Mouse (Mus musculus) midbrain, embryonic 14.5 days (tissue): ENCODE results near the gene Medag. TPM values are rescaled to one million over a fixed set of nuclear protein-coding genes. Genes with fewer than 3 reads are reported as not detected.

ENCODE experiments used
- ATAC-seq: fragments of 200-750 bp; cut with Nextera tagmentation; 2 replicates; pipeline ENCODE4 v1.8.0; 2017; ENCODE audit warnings: moderate number of reproducible peaks, moderate library complexity; ENCODE audit not compliant: low FRiP score, low TSS enrichment
- DNase-seq: peaks from one replicate; pipeline ENCODE4 v3.0.0-alpha.2; 2015
- H3K27ac ChIP-seq: fragments of 300-500 bp; sonication (generic); replicated peaks from 2 replicates; pipeline ENCODE4 v1.5.1; 2014; ENCODE audit warnings: mild to moderate bottlenecking, low read depth, low read length, moderate library complexity
- H3K27me3 ChIP-seq: fragments of 300-500 bp; sonication (generic); 2 replicates; pipeline ENCODE4 v1.6.1; 2014; ENCODE audit warnings: low read length, control low read depth, mixed read lengths; ENCODE audit not compliant: control insufficient read depth, insufficient read depth
- H3K36me3 ChIP-seq: fragments of 300-500 bp; sonication (generic); 2 replicates; pipeline ENCODE4 v1.6.1; 2014; ENCODE audit warnings: low read length, control low read depth; ENCODE audit not compliant: control insufficient read depth, insufficient read depth
- H3K4me1 ChIP-seq: fragments of 300-500 bp; sonication (generic); 2 replicates; pipeline ENCODE4 v1.6.1; 2014; ENCODE audit warnings: mild to moderate bottlenecking, antibody characterized with exemption, low read length, control low read depth; ENCODE audit not compliant: control insufficient read depth, insufficient read depth
- H3K4me2 ChIP-seq: fragments of 300-500 bp; sonication (generic); 2 replicates; pipeline ENCODE4 v1.6.1; 2014; ENCODE audit warnings: mild to moderate bottlenecking, low read length, moderate library complexity
- H3K4me3 ChIP-seq: fragments of 300-500 bp; sonication (generic); replicated peaks from 2 replicates; pipeline ENCODE4 v1.5.1; 2014; ENCODE audit warnings: low read depth, low read length
- H3K9ac ChIP-seq: fragments of 300-500 bp; sonication (generic); replicated peaks from 2 replicates; pipeline ENCODE4 v1.6.1; 2014; ENCODE audit warnings: mild to moderate bottlenecking, low read length, moderate library complexity
- H3K9me3 ChIP-seq: fragments of 300-500 bp; sonication (generic); 2 replicates; pipeline ENCODE4 v1.6.1; 2016; ENCODE audit warnings: low read length, control low read depth, mixed read lengths; ENCODE audit not compliant: control insufficient read depth
- WGBS: fragments of 180-500 bp; shearing (Covaris S2); extraction: QIAGEN DNeasy Blood & Tissue Kit; methylation state at CpG from one replicate; pipeline ENCODE4 v1.1.7; 2014; 5-methylcytosine and 5-hydroxymethylcytosine counted together
- polyA plus RNA-seq: library from polyadenylated mRNA; unstranded; fragments of >200 nt; fragmentation: Nextera tagmentation; extraction: Ambion mirVana; gene quantifications from 2 replicates; pipeline ENCODE4 v1.2.1, GENCODE M21; 2014

Gene Medag
- polyA plus RNA-seq, 1 experiment from 2014 or later: 5.9 TPM

DNA sequence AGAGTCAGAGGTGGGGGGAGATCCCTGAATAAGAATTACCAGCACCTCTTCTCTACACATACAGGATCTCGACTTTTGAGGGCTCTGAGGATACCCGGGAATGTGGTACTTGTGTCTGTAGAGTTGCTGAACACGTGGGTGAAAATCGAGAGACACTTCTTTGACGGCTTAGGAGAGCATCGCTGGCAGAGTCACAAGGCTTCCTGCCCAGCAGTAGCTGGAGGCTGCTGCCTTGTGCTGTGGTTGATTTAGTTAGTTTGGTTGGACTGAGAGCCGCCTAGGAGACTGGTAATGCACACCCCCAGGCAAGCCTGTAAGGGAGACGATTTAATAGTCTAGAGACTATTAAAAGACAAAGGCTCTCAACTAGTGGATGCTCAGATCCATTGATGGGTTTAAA lies 39.5 kb upstream of the Medag start:
- H3K36me3 ChIP-seq: no peaks in the 10 kb centered on the region
- no peaks in the 10 kb centered on the region for H3K9me3 ChIP-seq
- peaks cover 21% of the 10 kb centered on the region for H3K4me1 ChIP-seq
- no peak overlapping the region for H3K4me2 ChIP-seq
- ATAC-seq (no peak), DNase-seq (no peak)
- no peak overlapping the region for H3K4me3 ChIP-seq
- H3K27ac ChIP-seq: no peak overlapping the region
- H3K9ac ChIP-seq: no peak overlapping the region
- WGBS: 88% methylated on average over 8 of the region's 8 CpGs
- no peaks in the 10 kb centered on the region for H3K27me3 ChIP-seq

DNA sequence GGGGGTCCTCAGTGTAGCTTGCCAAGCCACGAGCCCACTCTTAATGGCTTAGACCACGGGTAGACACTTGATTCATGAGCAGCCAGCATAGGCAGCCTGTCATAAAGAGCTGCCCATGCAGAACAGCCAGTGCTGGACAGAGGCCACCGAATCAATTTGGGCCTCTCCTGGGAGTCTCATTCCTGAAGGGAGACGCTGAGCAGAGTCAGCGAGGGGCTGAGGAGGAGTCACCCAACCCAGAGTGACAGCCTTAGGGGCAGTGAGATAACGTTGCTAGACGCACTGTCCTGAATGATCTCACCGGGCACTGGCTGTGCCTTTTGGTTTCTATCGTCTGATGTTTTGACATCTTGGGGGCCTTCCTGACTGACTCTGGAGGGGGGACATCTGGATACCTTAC lies 38.3 kb upstream of the Medag start:
- ATAC-seq (no peak), DNase-seq (peak; percentile 48)
- H3K9ac ChIP-seq: no peak overlapping the region
- peaks cover 24% of the 10 kb centered on the region for H3K4me1 ChIP-seq
- H3K27me3 ChIP-seq: no peaks in the 10 kb centered on the region
- no peak overlapping the region for H3K4me2 ChIP-seq
- no peaks in the 10 kb centered on the region for H3K9me3 ChIP-seq
- no peaks in the 10 kb centered on the region for H3K36me3 ChIP-seq
- WGBS: 35% methylated on average over 9 of the region's 9 CpGs
- H3K27ac ChIP-seq: no peak overlapping the region
- H3K4me3 ChIP-seq: no peak overlapping the region

DNA sequence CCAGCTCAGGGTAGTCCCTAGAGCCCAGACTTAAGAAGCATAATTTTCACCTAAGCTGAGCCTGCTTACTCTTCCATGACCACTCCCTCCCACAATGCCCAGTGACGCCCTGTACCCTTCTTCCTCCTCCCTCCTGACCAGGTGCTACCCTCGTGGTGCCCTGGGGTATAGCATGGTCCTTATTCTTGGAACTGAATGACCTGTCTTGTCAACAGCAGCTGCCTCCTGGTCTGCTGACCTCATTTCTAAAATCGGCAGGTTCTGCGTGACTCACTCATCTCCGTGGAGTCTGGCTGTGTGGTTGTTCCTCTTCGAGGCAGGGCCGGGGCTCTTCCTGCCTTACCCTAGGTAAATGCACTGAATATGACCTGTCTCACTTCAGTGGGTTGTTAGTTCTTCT lies 37.5 kb upstream of the Medag start:
- DNase-seq: no peak
- 80% methylated on average over 7 of the region's 7 CpGs for WGBS
- Histone ChIP-seq H3K4me3 (no peak overlapping the region), H3K27ac (no peak overlapping the region), H3K4me2 (no peak overlapping the region), H3K4me1 (peaks cover 31% of the 10 kb centered on the region), H3K9ac (no peak overlapping the region), H3K9me3 (no peaks in the 10 kb centered on the region), H3K27me3 (no peaks in the 10 kb centered on the region), H3K36me3 (no peaks in the 10 kb centered on the region)
- no peak for ATAC-seq

DNA sequence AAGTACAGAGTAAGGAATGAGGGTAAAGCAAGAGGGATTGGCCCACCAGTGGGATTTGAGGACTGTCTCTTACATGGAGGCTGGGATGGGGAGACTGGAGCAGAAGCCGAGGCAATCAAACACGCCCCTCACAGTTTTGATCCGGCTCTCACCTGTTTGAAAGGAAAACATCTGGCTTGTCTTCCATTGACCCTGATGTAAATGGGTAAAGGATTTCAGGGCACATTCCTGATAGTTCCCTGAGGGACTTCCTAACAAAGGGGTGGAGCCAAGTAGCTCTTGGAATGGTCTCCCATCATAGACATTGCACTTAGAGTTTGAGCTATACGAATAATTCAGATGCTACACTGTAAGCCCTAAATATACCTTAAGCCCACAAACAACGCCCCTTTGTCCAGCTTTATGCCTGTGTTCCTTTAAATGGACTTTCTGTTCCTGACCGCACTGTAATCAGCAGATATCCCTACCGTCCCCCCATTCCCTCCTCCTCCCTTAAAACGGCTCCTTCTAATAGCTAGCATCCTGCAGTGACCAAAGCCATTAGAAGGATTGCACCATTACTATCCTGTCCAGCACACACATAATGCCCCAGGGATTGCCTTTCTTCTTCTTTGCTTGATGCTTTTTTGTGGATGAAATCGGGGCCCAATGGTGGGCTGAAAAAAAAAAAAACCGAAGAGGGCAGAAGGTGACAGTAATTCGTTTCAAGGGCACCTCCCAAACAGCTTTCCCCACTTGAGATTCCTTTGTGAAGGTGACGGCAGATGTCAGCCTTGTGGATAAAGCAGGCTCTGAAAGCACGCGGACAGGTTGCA lies 36.3 kb upstream of the Medag start:
- H3K4me3 ChIP-seq: no peak overlapping the region
- H3K27me3 ChIP-seq: no peaks in the 10 kb centered on the region
- H3K9me3 ChIP-seq: no peaks in the 10 kb centered on the region
- H3K36me3 ChIP-seq: no peaks in the 10 kb centered on the region
- H3K4me2 ChIP-seq: peak overlapping the region; percentile 32; the same call in 1 of the 2 replicates
- WGBS: 38% methylated on average over 14 of the region's 14 CpGs
- H3K4me1 ChIP-seq: peaks cover 41% of the 10 kb centered on the region
- DNase-seq (no peak), ATAC-seq (no peak)
- H3K27ac ChIP-seq: peak overlapping the region; percentile 82
- peak overlapping the region; percentile 27; the same call in 1 of the 2 replicates for H3K9ac ChIP-seq

DNA sequence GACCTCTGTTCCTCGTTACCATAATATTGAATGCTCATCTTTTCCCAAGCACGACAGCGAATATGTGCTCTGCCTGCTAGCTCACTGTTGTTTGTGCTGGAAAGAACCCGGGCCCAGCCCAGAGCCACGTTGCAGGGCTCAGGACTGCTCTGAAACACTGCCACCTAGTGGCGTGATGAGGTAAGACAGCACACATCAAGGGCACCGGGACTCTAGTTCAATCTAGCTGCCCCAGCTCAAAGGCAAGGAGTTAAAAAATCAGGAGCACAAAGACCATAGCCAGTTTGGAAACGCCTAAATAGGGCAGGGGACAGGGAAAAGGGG lies 35.7 kb upstream of the Medag start:
- 0% methylated on average over 8 of the region's 8 CpGs for WGBS

DNA sequence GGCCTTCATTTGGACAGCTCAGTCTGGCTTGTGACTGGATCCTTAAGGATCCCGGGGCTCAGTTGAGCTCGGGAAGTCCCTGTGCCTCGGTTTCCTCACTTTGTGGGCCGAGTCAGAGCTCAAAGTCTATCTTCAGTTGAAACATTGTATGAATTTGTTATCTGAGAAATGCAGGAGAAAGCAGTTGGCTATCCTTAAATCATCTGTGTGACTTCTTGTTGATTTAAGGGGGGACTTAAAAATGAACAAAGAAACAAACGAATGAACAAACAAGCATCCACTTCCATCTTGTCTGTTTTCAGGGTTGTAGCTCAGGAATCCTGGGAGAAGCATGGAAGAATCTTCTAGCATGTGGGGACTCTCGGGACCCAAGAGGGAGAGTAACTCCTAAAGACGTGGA lies 35.2 kb upstream of the Medag start:
- Histone ChIP-seq H3K36me3 (no peaks in the 10 kb centered on the region), H3K9me3 (no peaks in the 10 kb centered on the region), H3K9ac (no peak overlapping the region), H3K27me3 (no peaks in the 10 kb centered on the region), H3K27ac (peak overlapping the region; percentile 82; the same call in 1 of the 2 replicates), H3K4me2 (no peak overlapping the region), H3K4me3 (no peak overlapping the region), H3K4me1 (peaks cover 51% of the 10 kb centered on the region)
- WGBS: 84% methylated on average over 7 of the region's 7 CpGs
- DNase-seq: no peak
- ATAC-seq: no peak

More for the DNA sequence above, 35.7 kb upstream of the Medag start:
- ATAC-seq: peak; percentile 79
- Histone ChIP-seq H3K4me3 (no peak overlapping the region), H3K4me1 (peaks cover 46% of the 10 kb centered on the region), H3K9ac (peak overlapping the region; percentile 27; the same call in 1 of the 2 replicates), H3K27ac (peak overlapping the region; percentile 82), H3K36me3 (no peaks in the 10 kb centered on the region), H3K27me3 (no peaks in the 10 kb centered on the region), H3K9me3 (no peaks in the 10 kb centered on the region), H3K4me2 (peak overlapping the region; percentile 32; the same call in 1 of the 2 replicates)
- DNase-seq: peak; percentile 95

DNA sequence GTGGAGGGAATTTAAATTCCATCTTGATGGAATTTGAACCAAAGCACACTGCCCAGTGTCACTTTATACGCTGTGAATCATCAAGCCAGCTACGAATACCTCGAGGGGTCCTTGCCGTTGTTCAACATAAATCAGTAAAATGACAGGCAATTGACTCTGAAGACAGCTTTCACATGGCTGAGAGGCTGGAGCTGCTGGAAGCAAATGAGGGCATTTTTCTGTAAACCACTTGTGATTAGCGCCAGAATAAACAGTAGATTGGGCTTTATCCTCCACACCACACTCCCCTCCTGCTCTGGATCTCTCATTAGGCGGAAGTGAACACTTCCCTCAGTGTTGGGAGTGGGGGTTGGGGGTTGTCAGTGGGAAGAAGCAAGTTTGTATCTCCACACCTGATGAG lies 34.3 kb upstream of the Medag start:
- no peak overlapping the region for H3K9ac ChIP-seq
- no peaks in the 10 kb centered on the region for H3K36me3 ChIP-seq
- ATAC-seq: no peak
- no peak for DNase-seq
- 28% methylated on average over 6 of the region's 6 CpGs for WGBS
- no peak overlapping the region for H3K4me3 ChIP-seq
- no peaks in the 10 kb centered on the region for H3K9me3 ChIP-seq
- H3K27me3 ChIP-seq: no peaks in the 10 kb centered on the region
- H3K4me1 ChIP-seq: peaks cover 53% of the 10 kb centered on the region
- no peak overlapping the region for H3K4me2 ChIP-seq
- peak overlapping the region; percentile 60 for H3K27ac ChIP-seq

DNA sequence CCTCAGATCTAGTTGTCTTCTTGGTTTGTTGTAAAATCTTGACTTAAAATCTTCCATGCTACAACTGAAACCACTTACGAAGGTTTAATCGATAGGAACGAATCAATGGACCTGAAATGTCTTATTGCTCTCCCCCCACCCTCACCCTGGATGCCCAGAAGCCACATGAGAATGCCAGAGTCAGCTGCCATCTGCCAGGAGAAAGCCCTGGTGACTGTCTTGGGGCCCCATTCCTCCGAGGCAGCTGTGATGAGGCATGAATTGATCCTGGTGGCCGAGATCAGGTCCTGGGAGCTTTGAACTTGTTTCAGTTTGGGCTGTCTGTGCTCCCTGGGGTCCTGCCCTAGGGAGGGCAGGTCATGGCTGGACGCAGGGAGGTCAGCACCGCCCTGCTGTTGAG lies 33.0 kb upstream of the Medag start:
- Histone ChIP-seq H3K4me2 (no peak overlapping the region), H3K36me3 (no peaks in the 10 kb centered on the region), H3K4me3 (no peak overlapping the region), H3K4me1 (peaks cover 53% of the 10 kb centered on the region), H3K27me3 (no peaks in the 10 kb centered on the region), H3K27ac (no peak overlapping the region), H3K9ac (no peak overlapping the region), H3K9me3 (no peaks in the 10 kb centered on the region)
- DNase-seq: no peak
- no peak for ATAC-seq
- WGBS: 64% methylated on average over 7 of the region's 7 CpGs

DNA sequence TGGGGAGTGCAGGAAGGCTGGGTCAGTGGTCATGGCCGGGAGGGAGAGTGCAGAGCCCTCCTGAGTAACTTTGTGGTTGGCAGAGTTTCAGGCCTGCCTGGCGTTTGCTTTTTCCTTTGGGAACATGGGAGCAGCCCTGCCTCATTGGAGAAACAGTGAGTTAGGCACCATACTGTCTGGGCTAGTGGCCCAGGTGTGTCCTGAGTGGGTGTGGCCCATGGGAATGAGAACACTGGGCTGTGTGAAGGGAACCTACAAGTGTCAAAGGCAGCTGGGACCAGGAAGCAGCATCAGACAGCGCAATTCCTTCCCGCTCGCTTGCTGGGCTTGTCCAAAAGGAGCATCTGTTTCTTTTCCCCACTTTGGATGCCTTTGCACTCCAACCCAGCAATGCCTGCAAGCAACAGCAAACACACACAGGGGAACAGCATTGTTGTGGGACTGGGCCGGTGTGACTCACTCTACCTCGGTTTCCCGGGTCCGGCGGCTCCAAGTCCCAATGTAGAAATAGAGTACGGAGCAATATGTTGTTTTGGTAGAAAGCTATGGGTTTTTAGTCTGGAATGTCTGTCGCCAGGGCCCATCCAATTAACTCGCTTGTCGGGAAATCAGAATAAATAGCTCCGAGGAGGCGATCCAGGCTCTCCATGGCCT lies 32.3 kb upstream of the Medag start:
- Histone ChIP-seq H3K27me3 (no peaks in the 10 kb centered on the region), H3K4me2 (no peak overlapping the region), H3K4me3 (no peak overlapping the region), H3K9ac (no peak overlapping the region), H3K27ac (peak overlapping the region; percentile 92), H3K4me1 (peaks cover 53% of the 10 kb centered on the region), H3K9me3 (no peaks in the 10 kb centered on the region), H3K36me3 (no peaks in the 10 kb centered on the region)
- DNase-seq: no peak
- no peak for ATAC-seq
- whole genome bisulfite sequencing: 80% methylated on average over 16 of the region's 16 CpGs
